Mouse (Mus musculus): ENCODE measurements around the gene Agmo. TPM values are rescaled to one million over a fixed set of nuclear protein-coding genes. Genes with fewer than 3 reads are reported as not detected.

Agmo gene
- polyA plus RNA-seq, 1 experiment from 2014 or later = 0.49 TPM

- no peak overlapping the region for H3K4me3 ChIP-seq (ENCODE audit: control insufficient read depth in 1 of 2, insufficient read depth in 1 of 2, low read depth in 1 of 2, low read length in 2 of 2)
- H3K4me1 ChIP-seq (ENCODE audit: control insufficient read depth in 2 of 2, insufficient read depth in 2 of 2, low read length in 2 of 2) = no peaks in the 10 kb centered on the region
- H3K4me2 ChIP-seq (ENCODE audit: low read length) = no peak overlapping the region
- 80% methylated on average over 3 of the region's 3 CpGs for WGBS
- no peak for ATAC-seq (ENCODE audit: insufficient number of reproducible peaks, insufficient read depth, low FRiP score, low read depth)
- no peaks in the 10 kb centered on the region for H3K27me3 ChIP-seq (ENCODE audit: control insufficient read depth, insufficient read depth, low read length)
- H3K9me3 ChIP-seq (ENCODE audit: control insufficient read depth, low read length) = no peaks in the 10 kb centered on the region
- H3K9ac ChIP-seq (ENCODE audit: low read length) = no peak overlapping the region
- H3K36me3 ChIP-seq (ENCODE audit: control insufficient read depth, insufficient read depth, low read length) = no peaks in the 10 kb centered on the region
- no peak overlapping the region for H3K27ac ChIP-seq (replicated peaks in 1 of 2; ENCODE audit: control insufficient read depth in 1 of 2, insufficient read depth in 1 of 2, low read depth in 2 of 2, low read length in 2 of 2)
These were observed 246.6 kb downstream of the Agmo start for GRCm38 (mm10) chr12:37487991-37488390.

GRCm38 (mm10) chr12:37498871-37499270 lies 257.4 kb downstream of the Agmo start:
- Histone ChIP-seq H3K4me1 (ENCODE audit: control insufficient read depth in 2 of 2, insufficient read depth in 2 of 2, low read length in 2 of 2) (no peaks in the 10 kb centered on the region), H3K27ac (replicated peaks in 1 of 2; ENCODE audit: control insufficient read depth in 1 of 2, insufficient read depth in 1 of 2, low read depth in 2 of 2, low read length in 2 of 2) (no peak overlapping the region), H3K4me2 (ENCODE audit: low read length) (no peak overlapping the region), H3K36me3 (ENCODE audit: control insufficient read depth, insufficient read depth, low read length) (no peaks in the 10 kb centered on the region), H3K9me3 (ENCODE audit: control insufficient read depth, low read length) (no peaks in the 10 kb centered on the region), H3K27me3 (ENCODE audit: control insufficient read depth, insufficient read depth, low read length) (no peaks in the 10 kb centered on the region), H3K4me3 (ENCODE audit: control insufficient read depth in 1 of 2, insufficient read depth in 1 of 2, low read depth in 1 of 2, low read length in 2 of 2) (no peak overlapping the region), H3K9ac (ENCODE audit: low read length) (no peak overlapping the region)
- WGBS = 52% methylated on average over 3 of the region's 3 CpGs
- no peak for ATAC-seq (ENCODE audit: insufficient number of reproducible peaks, insufficient read depth, low FRiP score, low read depth)

- no peak overlapping the region for H3K27ac ChIP-seq (replicated peaks in 1 of 2; ENCODE audit: control insufficient read depth in 1 of 2, insufficient read depth in 1 of 2, low read depth in 2 of 2, low read length in 2 of 2)
- H3K4me2 ChIP-seq (ENCODE audit: low read length) = no peak overlapping the region
- H3K4me1 ChIP-seq (ENCODE audit: control insufficient read depth in 2 of 2, insufficient read depth in 2 of 2, low read length in 2 of 2) = no peaks in the 10 kb centered on the region
- no peak overlapping the region for H3K4me3 ChIP-seq (ENCODE audit: control insufficient read depth in 1 of 2, insufficient read depth in 1 of 2, low read depth in 1 of 2, low read length in 2 of 2)
- no peaks in the 10 kb centered on the region for H3K27me3 ChIP-seq (ENCODE audit: control insufficient read depth, insufficient read depth, low read length)
- WGBS = 40% methylated on average over 1 of the region's 1 CpGs
- no peak for ATAC-seq (ENCODE audit: insufficient number of reproducible peaks, insufficient read depth, low FRiP score, low read depth)
- H3K36me3 ChIP-seq (ENCODE audit: control insufficient read depth, insufficient read depth, low read length) = no peaks in the 10 kb centered on the region
- H3K9me3 ChIP-seq (ENCODE audit: control insufficient read depth, low read length) = no peaks in the 10 kb centered on the region
- no peak overlapping the region for H3K9ac ChIP-seq (ENCODE audit: low read length)
These were observed 266.0 kb downstream of the Agmo start for GRCm38 (mm10) chr12:37507406-37507805.

GRCm38 (mm10) chr12:37507826-37508225 lies 266.4 kb downstream of the Agmo start:
- no peaks in the 10 kb centered on the region for H3K36me3 ChIP-seq (ENCODE audit: control insufficient read depth, insufficient read depth, low read length)
- no peak overlapping the region for H3K9ac ChIP-seq (ENCODE audit: low read length)
- H3K27ac ChIP-seq (replicated peaks in 1 of 2; ENCODE audit: control insufficient read depth in 1 of 2, insufficient read depth in 1 of 2, low read depth in 2 of 2, low read length in 2 of 2) = no peak overlapping the region
- WGBS = 91% methylated on average over 2 of the region's 2 CpGs
- no peak overlapping the region for H3K4me2 ChIP-seq (ENCODE audit: low read length)
- no peak for ATAC-seq (ENCODE audit: insufficient number of reproducible peaks, insufficient read depth, low FRiP score, low read depth)
- no peaks in the 10 kb centered on the region for H3K9me3 ChIP-seq (ENCODE audit: control insufficient read depth, low read length)
- H3K4me3 ChIP-seq (ENCODE audit: control insufficient read depth in 1 of 2, insufficient read depth in 1 of 2, low read depth in 1 of 2, low read length in 2 of 2) = no peak overlapping the region
- no peaks in the 10 kb centered on the region for H3K4me1 ChIP-seq (ENCODE audit: control insufficient read depth in 2 of 2, insufficient read depth in 2 of 2, low read length in 2 of 2)
- no peaks in the 10 kb centered on the region for H3K27me3 ChIP-seq (ENCODE audit: control insufficient read depth, insufficient read depth, low read length)

GRCm38 (mm10) chr12:37521772-37522171 lies 280.3 kb downstream of the Agmo start:
- no peaks in the 10 kb centered on the region for H3K4me1 ChIP-seq (ENCODE audit: control insufficient read depth in 2 of 2, insufficient read depth in 2 of 2, low read length in 2 of 2)
- no peaks in the 10 kb centered on the region for H3K27me3 ChIP-seq (ENCODE audit: control insufficient read depth, insufficient read depth, low read length)
- H3K36me3 ChIP-seq (ENCODE audit: control insufficient read depth, insufficient read depth, low read length) = no peaks in the 10 kb centered on the region
- no peak overlapping the region for H3K4me3 ChIP-seq (ENCODE audit: control insufficient read depth in 1 of 2, insufficient read depth in 1 of 2, low read depth in 1 of 2, low read length in 2 of 2)
- no peak overlapping the region for H3K9ac ChIP-seq (ENCODE audit: low read length)
- H3K4me2 ChIP-seq (ENCODE audit: low read length) = no peak overlapping the region
- WGBS = 9% methylated on average over 1 of the region's 1 CpGs
- no peak for ATAC-seq (ENCODE audit: insufficient number of reproducible peaks, insufficient read depth, low FRiP score, low read depth)
- H3K9me3 ChIP-seq (ENCODE audit: control insufficient read depth, low read length) = peaks cover 5% of the 10 kb centered on the region; the same call in 1 of the 2 replicates
- no peak overlapping the region for H3K27ac ChIP-seq (replicated peaks in 1 of 2; ENCODE audit: control insufficient read depth in 1 of 2, insufficient read depth in 1 of 2, low read depth in 2 of 2, low read length in 2 of 2)

- H3K4me3 ChIP-seq (ENCODE audit: control insufficient read depth in 1 of 2, insufficient read depth in 1 of 2, low read depth in 1 of 2, low read length in 2 of 2) = no peak overlapping the region
- no peaks in the 10 kb centered on the region for H3K36me3 ChIP-seq (ENCODE audit: control insufficient read depth, insufficient read depth, low read length)
- no peaks in the 10 kb centered on the region for H3K27me3 ChIP-seq (ENCODE audit: control insufficient read depth, insufficient read depth, low read length)
- no peak overlapping the region for H3K27ac ChIP-seq (replicated peaks in 1 of 2; ENCODE audit: control insufficient read depth in 1 of 2, insufficient read depth in 1 of 2, low read depth in 2 of 2, low read length in 2 of 2)
- H3K9me3 ChIP-seq (ENCODE audit: control insufficient read depth, low read length) = peaks cover 5% of the 10 kb centered on the region; the same call in 1 of the 2 replicates
- ATAC-seq (ENCODE audit: insufficient number of reproducible peaks, insufficient read depth, low FRiP score, low read depth) = no peak
- WGBS = 72% methylated on average over 3 of the region's 3 CpGs
- no peak overlapping the region for H3K4me2 ChIP-seq (ENCODE audit: low read length)
- no peak overlapping the region for H3K9ac ChIP-seq (ENCODE audit: low read length)
- H3K4me1 ChIP-seq (ENCODE audit: control insufficient read depth in 2 of 2, insufficient read depth in 2 of 2, low read length in 2 of 2) = no peaks in the 10 kb centered on the region
These were observed 283.2 kb downstream of the Agmo start for GRCm38 (mm10) chr12:37524662-37525061.

GRCm38 (mm10) chr12:37540994-37541393 lies 299.6 kb downstream of the Agmo start:
- H3K4me2 ChIP-seq (ENCODE audit: low read length) = no peak overlapping the region
- H3K4me1 ChIP-seq (ENCODE audit: control insufficient read depth in 2 of 2, insufficient read depth in 2 of 2, low read length in 2 of 2) = no peaks in the 10 kb centered on the region
- no peak for ATAC-seq (ENCODE audit: insufficient number of reproducible peaks, insufficient read depth, low FRiP score, low read depth)
- WGBS = 63% methylated on average over 1 of the region's 1 CpGs
- no peaks in the 10 kb centered on the region for H3K27me3 ChIP-seq (ENCODE audit: control insufficient read depth, insufficient read depth, low read length)
- no peak overlapping the region for H3K9ac ChIP-seq (ENCODE audit: low read length)
- no peaks in the 10 kb centered on the region for H3K9me3 ChIP-seq (ENCODE audit: control insufficient read depth, low read length)
- H3K4me3 ChIP-seq (ENCODE audit: control insufficient read depth in 1 of 2, insufficient read depth in 1 of 2, low read depth in 1 of 2, low read length in 2 of 2) = no peak overlapping the region
- no peaks in the 10 kb centered on the region for H3K36me3 ChIP-seq (ENCODE audit: control insufficient read depth, insufficient read depth, low read length)
- no peak overlapping the region for H3K27ac ChIP-seq (replicated peaks in 1 of 2; ENCODE audit: control insufficient read depth in 1 of 2, insufficient read depth in 1 of 2, low read depth in 2 of 2, low read length in 2 of 2)

- Histone ChIP-seq H3K4me2 (ENCODE audit: low read length) (no peak overlapping the region), H3K27me3 (ENCODE audit: control insufficient read depth, insufficient read depth, low read length) (no peaks in the 10 kb centered on the region), H3K4me1 (ENCODE audit: control insufficient read depth in 2 of 2, insufficient read depth in 2 of 2, low read length in 2 of 2) (no peaks in the 10 kb centered on the region), H3K9ac (ENCODE audit: low read length) (no peak overlapping the region), H3K27ac (replicated peaks in 1 of 2; ENCODE audit: control insufficient read depth in 1 of 2, insufficient read depth in 1 of 2, low read depth in 2 of 2, low read length in 2 of 2) (no peak overlapping the region), H3K4me3 (ENCODE audit: control insufficient read depth in 1 of 2, insufficient read depth in 1 of 2, low read depth in 1 of 2, low read length in 2 of 2) (no peak overlapping the region), H3K36me3 (ENCODE audit: control insufficient read depth, insufficient read depth, low read length) (no peaks in the 10 kb centered on the region), H3K9me3 (ENCODE audit: control insufficient read depth, low read length) (no peaks in the 10 kb centered on the region)
- no peak for ATAC-seq (ENCODE audit: insufficient number of reproducible peaks, insufficient read depth, low FRiP score, low read depth)
- 24% methylated on average over 1 of the region's 1 CpGs for WGBS
These were observed 316.8 kb downstream of the Agmo start for GRCm38 (mm10) chr12:37558284-37558683.

Data from heart, embryonic 14.5 days (tissue).